Mouse (Mus musculus) liver, postnatal 0 days (tissue): ENCODE data around the gene Opa3. TPM values are rescaled to one million over a fixed set of nuclear protein-coding genes. Genes with fewer than 3 reads are reported as not detected.
A peak's percentile ranks its signal among the peaks of the same experiment; 100 is the strongest.

ENCODE experiments used
- ATAC-seq: fragments of 200-750 bp; cut with Nextera tagmentation; 2 replicates; pipeline ENCODE4 v1.8.0; 2017; ENCODE audit warnings: mild to moderate bottlenecking, moderate library complexity
- DNase-seq: peaks from one replicate; pipeline ENCODE4 v3.0.0-alpha.2; 2016
- H3K27ac ChIP-seq: fragments of 300-500 bp; sonication (generic); 2 replicates; pipeline ENCODE4 v1.5.1; 2014; ENCODE audit warnings: antibody characterized with exemption, moderate library complexity, mild to moderate bottlenecking, low read depth
- H3K27me3 ChIP-seq: fragments of 300-500 bp; sonication (generic); 2 replicates; pipeline ENCODE4 v1.6.1; 2014; ENCODE audit warnings: low read length, control low read depth, mixed read lengths; ENCODE audit not compliant: insufficient read depth
- H3K36me3 ChIP-seq: fragments of 300-500 bp; sonication (generic); replicated peaks from 2 replicates; pipeline ENCODE4 v1.6.1; 2014; ENCODE audit warnings: mild to moderate bottlenecking, control low read depth, low read length, moderate library complexity, mixed read lengths; ENCODE audit not compliant: insufficient read depth
- H3K4me1 ChIP-seq: fragments of 300-500 bp; sonication (generic); 2 replicates; pipeline ENCODE4 v1.6.1; 2014; ENCODE audit warnings: antibody characterized with exemption, mild to moderate bottlenecking, control low read depth; ENCODE audit not compliant: insufficient read depth
- H3K4me2 ChIP-seq: fragments of 300-500 bp; sonication (generic); 2 replicates; pipeline ENCODE4 v1.6.1; 2014; ENCODE audit warnings: low read depth, mild to moderate bottlenecking, low read length, moderate library complexity, mixed read lengths
- H3K4me3 ChIP-seq: fragments of 300-500 bp; sonication (generic); 2 replicates; pipeline ENCODE4 v1.5.1; 2014; ENCODE audit warnings: low read depth, low read length
- H3K9ac ChIP-seq: fragments of 300-500 bp; sonication (generic); replicated peaks from 2 replicates; pipeline ENCODE4 v1.6.1; 2014; ENCODE audit warnings: mild to moderate bottlenecking, moderate library complexity
- H3K9me3 ChIP-seq: fragments of 300-500 bp; sonication (generic); 2 replicates; pipeline ENCODE4 v1.6.1; 2016; ENCODE audit warnings: mild to moderate bottlenecking, control low read depth, low read length, mixed read lengths
- CTCF ChIP-seq: sonication (generic); IDR thresholded peaks from 2 replicates; pipeline ENCODE4 v1.5.1; 2016; ENCODE audit warnings: antibody characterized with exemption, low read depth
- EP300 ChIP-seq: IDR thresholded peaks from 2 replicates; pipeline ENCODE4 v1.6.1; 2016; ENCODE audit warnings: antibody characterized with exemption, low read depth, mild to moderate bottlenecking
- WGBS: fragments of 180-500 bp; shearing (Covaris S2); extraction: QIAGEN DNeasy Blood & Tissue Kit; methylation state at CpG from one replicate; pipeline ENCODE4 v1.1.7; 2014; ENCODE audit not compliant: insufficient replicate concordance; 5-methylcytosine and 5-hydroxymethylcytosine counted together
- polyA plus RNA-seq: library from polyadenylated mRNA; unstranded; fragments of >200 nt; fragmentation: Nextera tagmentation; extraction: Ambion mirVana; gene quantifications from 2 replicates; pipeline ENCODE4 v1.2.1, GENCODE M21; 2015

The Opa3 gene
- polyA plus RNA-seq, 1 experiment from 2014 or later, result 9.7 TPM

DNA sequence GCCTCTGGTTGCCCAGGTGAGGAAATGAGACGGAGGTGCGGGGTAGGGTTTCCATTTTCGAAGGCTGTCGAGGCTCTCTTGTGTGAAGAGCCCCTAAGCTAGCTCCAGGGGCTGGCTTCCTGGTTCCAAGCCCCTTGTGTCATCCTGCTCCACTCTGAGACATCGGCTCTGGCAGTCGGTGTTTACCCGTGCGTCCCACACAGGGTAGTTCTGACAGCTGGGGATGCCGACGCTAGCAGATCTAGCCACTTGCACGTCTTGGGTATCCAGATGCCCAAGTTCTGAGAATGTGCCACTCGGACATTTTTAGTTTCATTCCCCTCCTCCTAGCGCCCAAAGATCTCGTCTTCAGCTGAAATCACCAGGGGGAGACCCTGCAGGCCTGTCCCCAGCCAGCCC lies 55.3 kb downstream of the Opa3 start:
- Histone ChIP-seq H3K27me3 (peaks cover 45% of the 10 kb centered on the region), H3K4me1 (peaks cover 9% of the 10 kb centered on the region), H3K4me2 (peak overlapping the region; percentile 85), H3K4me3 (no peak overlapping the region), H3K9ac (no peak overlapping the region), H3K36me3 (no peaks in the 10 kb centered on the region), H3K27ac (no peak overlapping the region), H3K9me3 (no peaks in the 10 kb centered on the region)
- DNase-seq, result no peak
- 37% methylated on average over 14 of the region's 14 CpGs for WGBS
- TF ChIP-seq EP300, result no peak
- ATAC-seq, result no peak

DNA sequence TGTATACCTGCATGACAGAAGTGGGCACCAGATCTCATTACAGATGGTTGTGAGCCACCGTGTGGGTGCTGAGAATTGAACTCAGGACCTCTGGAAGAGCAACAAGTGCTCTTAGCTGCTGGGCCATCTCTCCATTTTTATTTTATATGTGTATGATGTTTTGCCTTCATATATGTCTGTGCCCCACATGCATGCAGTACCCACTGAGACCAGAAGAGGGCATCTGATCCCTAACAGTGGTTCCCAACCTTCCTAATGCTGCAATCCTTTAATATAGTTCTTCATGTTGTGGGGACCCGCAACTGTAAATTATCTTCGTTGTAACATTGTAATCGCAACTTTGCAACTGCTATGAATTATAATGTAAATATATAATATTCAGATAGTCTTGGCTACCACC lies 56.6 kb downstream of the Opa3 start:
- no peak overlapping the region for H3K4me3 ChIP-seq
- H3K4me2 ChIP-seq, result no peak overlapping the region
- H3K27me3 ChIP-seq, result peaks cover 31% of the 10 kb centered on the region
- no peaks in the 10 kb centered on the region for H3K9me3 ChIP-seq
- 30% methylated on average over 4 of the region's 4 CpGs for WGBS
- TF ChIP-seq EP300 (no peak), CTCF (peak; percentile 90)
- peak; percentile 80 for DNase-seq
- H3K36me3 ChIP-seq, result no peaks in the 10 kb centered on the region
- no peak overlapping the region for H3K9ac ChIP-seq
- peaks cover 9% of the 10 kb centered on the region for H3K4me1 ChIP-seq
- H3K27ac ChIP-seq, result no peak overlapping the region
- no peak for ATAC-seq

DNA sequence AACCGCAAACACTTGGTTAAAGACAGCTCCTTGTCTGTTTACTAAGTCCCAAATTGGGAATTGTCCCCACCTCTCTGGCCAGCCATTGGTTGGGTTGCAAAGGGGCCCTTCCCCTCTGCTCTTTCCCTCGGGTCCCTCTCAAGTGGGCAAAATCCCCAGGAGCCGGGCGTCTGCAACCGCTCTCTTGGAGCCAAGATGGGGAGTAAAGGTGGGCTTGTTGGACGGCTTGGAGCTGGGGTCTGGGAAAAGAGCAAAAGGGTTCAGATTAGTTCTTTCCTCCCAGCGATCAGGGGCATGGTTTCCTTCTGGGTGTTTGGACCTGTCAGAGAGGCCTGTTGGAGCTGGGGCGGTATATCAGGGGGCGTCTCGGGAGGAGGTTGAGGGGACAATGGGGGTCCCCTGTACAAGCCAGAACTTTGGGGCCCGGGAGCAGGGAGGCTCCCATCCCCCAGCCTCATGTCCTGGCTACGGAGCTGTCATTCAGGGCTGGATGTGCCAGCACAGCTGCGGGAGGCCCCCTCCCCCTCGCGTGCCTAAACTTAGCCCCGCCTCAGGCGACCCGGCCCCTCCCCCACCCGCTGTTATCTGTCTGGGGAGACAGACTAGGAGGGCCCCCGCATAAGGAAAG lies 62.9 kb downstream of the Opa3 start:
- DNase-seq, result peak; percentile 58
- Histone ChIP-seq H3K4me1 (peaks cover 15% of the 10 kb centered on the region), H3K4me2 (peak overlapping the region; percentile 75), H3K27ac (0 out of 2 replicates have a peak overlapping the region, but pooled peaks have one; percentile 16), H3K9me3 (no peaks in the 10 kb centered on the region), H3K36me3 (no peaks in the 10 kb centered on the region), H3K9ac (peak overlapping the region; percentile 46), H3K27me3 (0 out of 2 replicates have a peak, but pooled peaks cover 3% of the 10 kb centered on the region), H3K4me3 (peak overlapping the region; percentile 44)
- 3% methylated on average over 20 of the region's 20 CpGs for WGBS
- no peak for TF ChIP-seq CTCF
- TF ChIP-seq EP300, result no peak
- ATAC-seq, result peak; percentile 55

DNA sequence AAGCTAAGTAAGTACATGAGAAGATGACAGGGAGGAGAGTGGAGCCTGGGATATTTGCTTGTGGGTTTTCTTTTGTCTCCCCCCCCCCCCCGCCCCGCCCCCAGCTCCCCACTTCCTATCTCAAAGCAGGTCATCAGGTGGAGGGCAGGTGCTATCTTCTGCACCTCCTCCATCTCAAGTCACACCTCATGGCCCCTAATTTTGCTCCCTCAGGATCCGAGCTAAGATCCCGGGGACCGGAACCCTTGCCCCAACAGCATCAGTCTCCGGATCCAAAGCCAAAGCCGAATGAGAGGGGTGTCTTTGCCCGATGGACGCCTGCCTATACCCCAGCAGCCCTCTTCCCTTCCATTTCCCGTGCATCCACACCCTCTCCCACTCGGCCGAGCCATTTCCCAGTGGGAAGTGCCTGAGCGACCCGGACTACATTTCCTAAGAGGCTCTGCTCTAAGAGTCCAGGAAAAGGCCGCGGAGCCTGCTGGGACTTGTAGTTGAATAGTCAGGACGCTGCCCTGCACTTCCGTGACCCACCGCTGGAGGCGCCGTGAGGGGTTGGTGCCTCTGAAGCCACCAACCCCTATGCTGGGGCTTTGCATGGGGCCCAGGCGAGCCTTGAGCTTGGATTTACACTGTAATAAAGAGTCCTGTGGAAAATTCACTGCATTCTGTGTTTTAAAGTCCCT lies 67.5 kb downstream of the Opa3 start:
- Histone ChIP-seq H3K9ac (no peak overlapping the region), H3K27me3 (no peaks in the 10 kb centered on the region), H3K9me3 (no peaks in the 10 kb centered on the region), H3K4me1 (peaks cover 15% of the 10 kb centered on the region), H3K27ac (no peak overlapping the region), H3K4me3 (peak overlapping the region; percentile 41), H3K4me2 (peak overlapping the region; percentile 76), H3K36me3 (no peaks in the 10 kb centered on the region)
- TF ChIP-seq EP300 (no peak), CTCF (peak; percentile 91)
- ATAC-seq (peak; percentile 72), DNase-seq (peak; percentile 95)
- 8% methylated on average over 20 of the region's 22 CpGs for WGBS

DNA sequence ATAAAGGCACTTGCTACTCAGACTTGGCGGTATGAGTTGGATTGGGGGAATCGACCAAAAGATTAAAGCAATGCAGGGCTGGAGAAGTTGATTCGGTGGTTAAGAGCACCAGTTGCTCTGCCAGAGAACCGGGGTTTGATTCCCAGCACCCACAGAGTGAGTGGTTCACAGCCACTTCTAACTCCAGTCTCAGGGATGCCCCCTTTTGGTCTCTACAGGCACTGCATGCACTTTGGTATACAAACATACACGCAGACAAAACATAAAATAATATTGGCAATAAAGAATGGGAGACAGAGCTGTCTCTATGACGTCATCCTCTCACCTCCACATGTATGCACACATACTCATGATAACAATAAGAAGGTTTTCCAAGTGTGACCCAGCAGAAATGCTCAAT lies 68.9 kb downstream of the Opa3 start:
- Histone ChIP-seq H3K9ac (no peak overlapping the region), H3K27ac (no peak overlapping the region), H3K27me3 (peaks cover 7% of the 10 kb centered on the region), H3K4me2 (no peak overlapping the region), H3K9me3 (no peaks in the 10 kb centered on the region), H3K36me3 (no peaks in the 10 kb centered on the region), H3K4me3 (no peak overlapping the region), H3K4me1 (peaks cover 3% of the 10 kb centered on the region; the same call in 1 of the 2 replicates)
- TF ChIP-seq CTCF, result 0 out of 2 replicates have a peak, but pooled peaks have one; percentile 24
- no peak for TF ChIP-seq EP300
- 82% methylated on average over 6 of the region's 6 CpGs for WGBS
- ATAC-seq (no peak), DNase-seq (no peak)

DNA sequence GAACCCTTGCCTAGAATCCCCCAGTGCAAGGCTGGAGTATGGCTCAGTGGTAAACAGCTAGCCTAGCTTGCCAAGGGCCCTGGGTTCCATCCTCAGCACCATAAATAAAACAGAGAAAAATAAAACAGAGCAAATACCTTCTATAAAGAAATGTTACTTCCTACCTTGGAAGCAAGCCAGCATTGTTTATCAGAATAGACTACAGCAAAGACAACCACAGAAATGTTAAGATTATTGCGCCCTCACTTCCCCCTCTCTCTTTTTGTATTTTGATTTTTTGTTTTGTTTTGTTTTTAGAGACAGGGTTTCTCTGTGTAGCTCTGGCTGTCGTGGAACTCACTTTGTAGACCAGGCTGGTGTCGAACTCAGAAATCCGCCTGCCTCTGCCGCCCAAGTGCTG lies 69.7 kb downstream of the Opa3 start:
- no peak for ATAC-seq
- no peaks in the 10 kb centered on the region for H3K36me3 ChIP-seq
- no peak overlapping the region for H3K4me2 ChIP-seq
- H3K9me3 ChIP-seq, result no peaks in the 10 kb centered on the region
- DNase-seq, result no peak
- TF ChIP-seq CTCF (no peak), EP300 (no peak)
- no peak overlapping the region for H3K4me3 ChIP-seq
- H3K27me3 ChIP-seq, result peaks cover 14% of the 10 kb centered on the region
- WGBS, result 85% methylated on average over 5 of the region's 5 CpGs
- no peak overlapping the region for H3K9ac ChIP-seq
- H3K27ac ChIP-seq, result no peak overlapping the region
- peaks cover 3% of the 10 kb centered on the region; the same call in 1 of the 2 replicates for H3K4me1 ChIP-seq
